Mouse (Mus musculus) adrenal gland, adult (tissue): ENCODE measurements at regions not wholly inside any gene's neighbourhood (a gene's known extent, or its start where the extent isn't known, plus 50 kb on each side); places are given as distances from the start of the nearest gene placed in this dataset.
"Not testable (repeated sequence)": the region's sequence is repeated elsewhere in the genome, so short reads cannot be mapped to it uniquely, and the experiment has no call there.

Experiments used
- DNase-seq, 2 experiments: peaks; one replicate each; pipeline ENCODE4 v3.0.0; 2022 to 2023; ENCODE audit warnings: low spot score in 1 of 2; ENCODE audit not compliant: inconsistent age in 2 of 2

DNA sequence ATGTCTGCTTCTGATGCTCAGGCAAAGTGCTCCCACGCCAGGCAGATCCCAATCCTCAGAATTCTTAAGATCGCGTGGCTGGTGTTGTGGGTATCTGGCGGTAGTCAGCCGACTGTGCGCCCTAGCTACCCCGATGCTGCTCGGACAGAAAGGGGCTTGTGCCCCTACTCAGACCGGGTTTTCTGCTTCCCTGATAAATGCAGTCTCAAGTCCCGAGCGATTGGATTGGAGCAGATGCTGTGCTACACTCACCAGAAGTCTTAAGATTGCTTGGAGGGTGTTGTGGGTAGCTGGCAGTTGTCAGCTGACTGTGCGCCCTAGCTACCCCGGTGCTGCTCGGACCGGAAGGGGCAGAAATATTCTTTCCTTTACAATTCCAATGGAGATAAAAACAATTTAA lies 99.3 kb downstream of the Gm7489 start:
- not testable (repeated sequence) for DNase-seq

DNA sequence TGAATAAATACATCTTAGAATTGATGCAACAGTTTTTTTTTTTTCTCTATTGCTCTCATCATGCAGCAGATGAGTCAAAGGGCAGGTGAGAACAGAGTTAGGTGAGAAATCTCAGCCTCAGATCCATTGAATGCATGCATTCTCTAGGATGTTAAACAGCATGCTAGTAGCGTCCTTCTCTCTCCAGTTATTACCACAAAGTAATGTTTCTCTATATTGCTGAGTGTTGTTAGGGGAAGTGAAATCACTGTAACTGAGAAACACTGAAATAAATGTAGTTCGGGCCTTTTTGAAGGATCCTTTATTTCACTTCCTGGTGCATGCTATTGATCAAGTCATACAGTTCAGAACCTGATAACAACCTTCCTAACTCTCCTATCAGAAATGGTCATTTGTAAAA lies 105.2 kb downstream of the Gm7489 start:
- DNase-seq, result no peak

DNA sequence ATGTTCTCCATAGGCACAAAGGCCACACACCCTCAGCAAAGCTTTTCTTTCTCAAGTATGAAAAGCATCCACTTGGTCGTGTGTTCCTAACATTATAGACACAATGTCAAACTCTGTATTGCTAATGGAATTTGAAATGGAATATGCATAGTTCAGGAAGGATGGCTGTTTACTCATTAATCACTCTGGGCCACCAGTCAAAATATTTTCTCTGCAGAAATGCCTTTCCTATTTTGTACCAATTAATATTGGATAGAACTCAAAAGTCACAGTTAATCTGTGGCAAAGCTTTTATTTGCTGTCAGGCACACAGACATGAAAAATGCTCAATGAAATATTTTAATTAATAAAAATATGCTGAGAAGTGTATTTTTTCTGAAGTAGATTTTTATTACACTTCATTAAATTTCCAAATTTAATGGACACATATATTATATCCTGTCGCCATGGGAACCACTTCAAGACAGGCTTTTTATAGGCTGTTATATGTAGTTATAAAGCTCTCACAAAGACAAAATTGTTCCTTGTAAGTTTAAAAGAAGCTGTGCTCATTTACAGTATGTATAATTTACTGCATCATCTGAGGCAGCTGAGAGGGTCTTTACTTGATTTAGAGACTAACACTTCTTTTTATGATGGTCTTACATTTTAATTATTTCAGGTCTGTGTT lies 110.6 kb downstream of the Gm7489 start:
- DNase-seq, result no peak

DNA sequence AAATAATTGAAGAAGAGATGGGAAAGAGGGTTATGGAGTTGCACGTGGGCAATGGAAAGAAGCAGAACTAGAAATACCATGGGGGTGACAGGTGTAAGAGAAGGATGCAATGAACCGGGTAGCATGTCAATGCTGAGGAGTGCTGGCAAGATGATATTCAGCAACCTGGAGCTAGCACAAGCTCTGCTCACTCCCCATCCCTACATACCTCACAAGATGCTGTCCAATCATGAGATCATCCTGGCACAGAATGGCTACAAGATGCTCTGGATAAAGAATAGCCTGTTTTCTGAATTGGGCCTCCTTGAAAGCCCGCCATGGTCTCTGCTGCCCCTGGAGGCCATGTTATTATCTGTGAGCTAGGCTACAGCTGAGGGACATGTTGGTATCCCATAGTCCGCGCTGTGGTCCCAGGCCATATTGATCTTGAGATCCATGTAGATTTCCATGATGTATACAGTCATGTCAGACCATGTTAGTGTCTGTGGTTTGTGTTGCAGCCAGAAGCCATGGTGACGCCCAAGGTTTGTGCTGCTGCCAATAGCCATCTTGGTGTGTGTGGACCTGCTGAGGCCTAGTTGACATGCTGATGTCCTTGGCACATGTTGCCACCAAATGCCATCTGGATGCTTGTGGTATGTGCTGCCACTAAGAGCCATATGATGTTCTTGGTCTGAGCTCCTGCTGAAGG lies 114.0 kb downstream of the Gm7489 start:
- no peak for DNase-seq

DNA sequence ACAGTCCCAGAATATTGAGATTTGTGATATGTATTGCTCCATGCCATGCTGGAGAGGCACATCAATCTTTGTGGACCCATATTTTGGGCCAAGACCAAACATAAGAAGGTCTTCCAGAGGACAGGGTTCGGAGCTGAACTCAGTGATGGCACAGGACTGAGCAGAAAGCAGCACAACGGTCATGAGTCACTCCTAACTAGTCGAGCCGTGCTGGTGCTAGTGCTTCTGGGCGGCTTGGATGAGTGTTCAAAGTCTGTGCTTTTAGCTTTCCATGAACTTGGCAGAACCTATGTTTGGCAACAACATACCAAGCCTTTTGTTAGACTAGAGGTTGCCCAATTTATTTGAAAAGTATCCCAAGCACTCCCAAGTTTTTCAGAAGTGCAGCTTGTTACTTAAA lies 149.1 kb downstream of the Gm7489 start:
- DNase-seq, result peak in 1 of 2 experiments; percentile 28

DNA sequence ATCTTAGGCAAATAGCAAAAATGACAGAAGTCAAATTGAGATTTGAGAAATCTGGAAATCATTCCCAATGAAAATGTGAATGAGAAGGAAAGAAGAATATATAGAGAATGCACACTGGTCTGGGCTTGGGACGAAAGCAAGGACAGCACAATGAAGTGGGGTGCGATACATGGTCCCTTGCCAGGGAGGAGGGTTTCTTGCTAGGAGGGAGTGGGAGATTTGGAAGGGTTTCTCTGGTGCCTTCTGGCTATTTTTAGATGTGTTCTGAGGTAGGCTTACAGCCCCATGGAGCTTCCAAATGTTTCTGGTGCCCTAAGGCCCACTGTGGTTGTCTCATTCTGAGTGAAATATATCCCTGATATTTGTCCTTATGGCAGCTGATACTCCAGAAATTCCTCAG lies 166.0 kb downstream of the Gm7489 start:
- DNase-seq, result no peak

DNA sequence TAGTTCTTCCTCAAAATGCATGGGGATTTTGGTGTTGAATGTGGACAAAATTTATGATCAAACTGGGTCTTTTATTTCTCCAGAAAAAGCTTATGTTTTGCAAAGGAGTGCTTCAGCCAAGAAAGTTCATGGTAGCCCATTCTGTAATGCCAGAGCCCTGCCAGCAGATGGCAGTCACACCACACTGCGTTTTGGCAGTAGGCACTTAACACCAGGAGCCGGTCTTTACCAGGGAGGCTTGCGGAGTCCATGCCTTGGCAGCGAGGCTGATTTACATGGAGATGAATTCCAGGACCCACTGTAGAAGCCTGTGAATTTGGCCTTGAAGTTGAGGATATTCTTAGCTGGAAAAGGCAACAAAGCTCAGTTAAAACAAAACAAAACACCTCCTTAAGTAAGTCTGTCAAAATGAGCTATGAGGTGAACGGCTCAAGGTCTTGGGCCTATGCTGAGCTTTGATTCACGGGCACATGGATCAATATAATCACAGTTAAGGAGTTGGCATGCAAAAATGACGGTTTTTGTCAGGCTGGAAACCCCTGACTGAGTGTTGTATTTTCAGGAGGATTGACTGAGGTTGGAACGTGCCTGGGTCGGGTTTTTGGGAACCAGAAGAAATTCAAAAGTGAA lies 185.4 kb downstream of the Gm7489 start:
- peak; percentile 66 to 86 for DNase-seq

DNA sequence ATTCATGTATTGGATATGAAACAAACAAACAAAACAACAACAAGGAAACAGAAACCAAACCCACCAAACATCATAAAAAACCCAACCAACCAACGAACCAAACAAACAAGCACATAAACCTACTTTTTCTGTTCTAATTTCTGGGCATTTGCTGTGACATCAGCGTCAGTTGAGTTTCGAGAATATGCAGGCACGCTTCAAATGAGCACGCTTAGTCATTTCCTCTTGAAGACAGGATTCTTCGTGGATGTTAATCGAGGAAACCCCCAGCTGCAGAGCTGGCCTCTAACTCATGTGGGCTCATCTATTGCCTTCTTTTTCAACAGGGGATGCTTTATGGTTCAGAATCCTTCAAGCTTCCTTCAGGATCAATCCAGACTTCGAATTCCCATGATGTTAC lies 187.0 kb downstream of the Gm7489 start:
- DNase-seq, result no peak

DNA sequence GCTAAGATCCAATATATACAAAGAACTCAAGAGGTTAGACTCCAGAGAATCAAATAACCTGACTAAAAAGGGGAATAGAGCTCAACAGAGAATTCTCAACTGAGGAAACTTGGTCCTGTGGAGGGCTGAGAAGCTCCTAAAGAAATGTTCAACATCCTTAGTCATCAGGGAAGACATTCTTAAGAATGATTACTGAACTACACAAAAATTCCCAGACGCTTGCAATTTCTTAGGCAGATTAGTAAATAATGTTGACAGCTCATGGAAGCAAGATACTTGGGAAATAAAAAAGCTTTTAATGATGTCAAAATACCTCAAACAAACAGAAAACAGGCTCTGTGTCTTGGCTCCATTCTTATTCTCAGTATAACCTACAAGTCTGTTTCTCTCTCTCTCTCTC lies 206.6 kb downstream of the Gm7489 start:
- no peak for DNase-seq

DNA sequence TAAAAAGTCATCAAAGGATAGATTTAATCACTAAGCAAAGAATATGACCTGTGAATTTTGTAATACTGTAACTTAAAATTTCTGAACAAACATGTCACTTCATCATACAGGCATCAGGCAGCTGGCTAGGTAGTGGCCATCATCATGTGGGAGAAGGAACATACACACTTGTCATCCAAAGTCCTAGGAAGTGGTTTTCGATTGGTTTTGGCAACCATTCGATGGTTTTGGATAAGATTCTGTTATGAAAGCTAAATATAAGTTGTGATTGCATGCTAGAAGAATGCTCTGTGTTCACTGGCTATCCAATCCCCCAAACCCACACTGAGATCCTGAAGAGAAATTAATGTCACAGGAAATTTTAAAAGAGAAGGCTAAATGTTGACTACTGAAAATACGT lies 207.7 kb downstream of the Gm7489 start:
- no peak for DNase-seq

DNA sequence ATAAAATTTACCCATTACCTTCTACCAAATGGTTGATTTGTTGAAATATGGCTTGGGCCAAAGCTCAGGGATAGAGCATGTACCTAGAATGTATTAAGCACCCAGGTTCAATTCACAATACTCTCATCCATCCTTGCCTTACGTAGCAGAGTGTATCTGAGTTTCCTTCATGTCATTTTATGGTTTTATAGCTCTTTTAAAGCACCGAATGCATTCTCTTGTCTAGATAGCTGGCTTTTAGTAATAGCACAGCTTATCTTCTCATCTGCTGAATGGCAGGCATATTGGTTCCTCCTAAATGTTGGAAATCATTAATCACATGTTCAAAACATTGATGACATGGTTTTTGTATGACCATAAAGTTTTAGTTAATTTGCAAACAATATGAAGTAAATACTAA lies 212.8 kb downstream of the Gm7489 start:
- DNase-seq, result no peak

DNA sequence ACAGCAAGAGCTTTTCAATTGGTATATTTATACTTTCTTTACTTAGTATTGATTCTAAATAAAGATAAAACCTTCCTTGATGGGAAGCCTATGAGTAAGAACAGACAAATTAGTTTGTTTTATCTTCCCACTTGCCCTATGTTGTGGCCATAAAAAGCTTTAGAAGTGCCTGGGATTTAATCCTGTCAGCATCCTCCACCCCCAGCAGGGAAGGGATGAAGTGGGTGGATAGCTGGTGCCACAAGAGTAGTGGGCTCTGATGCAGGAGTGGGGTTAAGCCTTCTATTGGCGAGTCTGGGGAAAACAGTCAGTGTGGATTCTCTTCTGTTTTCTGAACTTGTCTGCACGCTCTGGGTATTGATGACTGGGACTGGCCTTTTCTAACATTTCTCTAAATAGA lies 227.7 kb downstream of the Gm7489 start:
- no peak for DNase-seq

DNA sequence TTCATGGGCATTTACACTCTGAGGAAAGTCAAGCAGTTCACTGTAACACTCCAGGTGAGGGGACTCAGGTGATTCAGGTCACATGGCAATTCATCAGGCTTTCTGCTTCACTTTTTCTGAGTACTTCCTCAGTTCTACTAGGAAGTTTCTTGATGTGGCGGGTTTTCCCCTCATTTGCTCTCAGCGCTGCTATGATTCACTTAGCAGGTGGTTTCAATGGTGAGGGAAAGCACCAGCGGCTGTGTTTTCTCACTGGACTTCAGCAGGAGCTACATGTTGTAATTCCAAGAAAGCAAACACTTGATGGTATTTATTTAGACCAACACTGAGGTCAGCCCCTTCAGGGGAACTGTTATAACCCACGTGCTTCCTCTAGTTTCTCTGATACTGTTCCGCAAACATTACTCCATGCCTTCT lies 229.4 kb downstream of the Gm7489 start:
- no peak for DNase-seq

DNA sequence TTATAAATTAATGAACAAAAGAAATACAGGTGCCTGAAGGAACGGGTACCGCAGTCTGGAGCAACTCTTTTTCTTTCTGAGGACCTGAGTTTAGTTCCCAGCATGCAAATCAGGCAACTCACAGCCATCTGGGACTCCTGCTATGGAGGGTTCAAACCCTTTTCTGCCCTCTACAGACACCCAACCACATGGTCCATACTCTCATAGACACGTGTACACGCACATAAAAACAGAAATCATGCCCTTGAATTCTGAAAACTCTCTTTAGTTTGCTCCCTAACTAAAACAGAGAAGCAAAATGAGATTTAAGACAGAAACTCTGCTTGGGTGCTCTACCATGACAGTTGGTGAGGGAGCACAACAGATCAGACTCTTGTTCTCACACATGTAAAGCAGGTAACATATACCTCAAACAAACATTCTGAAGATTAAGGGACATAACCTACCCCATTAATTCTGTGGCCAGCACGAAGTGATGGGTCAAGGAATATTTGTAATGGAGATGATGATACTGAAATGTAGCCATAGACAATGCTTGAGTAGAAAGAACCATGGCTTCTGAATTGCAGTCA lies 233.3 kb downstream of the Gm7489 start:
- no peak for DNase-seq

DNA sequence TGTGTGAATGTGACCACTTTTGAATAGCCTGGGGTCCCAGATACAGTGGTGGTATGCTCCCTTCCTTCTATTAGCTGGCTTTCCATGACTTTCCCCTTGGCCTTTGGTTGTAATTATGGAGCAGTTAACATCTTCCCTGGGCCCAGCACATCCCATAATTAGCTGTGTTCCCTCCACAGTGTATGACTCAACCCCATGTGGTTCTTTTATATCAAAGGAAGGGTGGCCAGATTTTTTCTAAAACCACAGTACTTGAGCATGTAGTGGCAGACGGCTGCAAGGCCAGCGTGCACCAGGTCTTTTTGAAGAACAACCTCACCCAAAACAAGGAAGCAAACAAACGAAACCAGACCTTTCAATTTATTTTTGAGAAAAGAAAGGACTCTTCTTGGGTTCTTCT lies 235.8 kb downstream of the Gm7489 start:
- peak in 1 of 2 experiments; percentile 9 for DNase-seq

DNA sequence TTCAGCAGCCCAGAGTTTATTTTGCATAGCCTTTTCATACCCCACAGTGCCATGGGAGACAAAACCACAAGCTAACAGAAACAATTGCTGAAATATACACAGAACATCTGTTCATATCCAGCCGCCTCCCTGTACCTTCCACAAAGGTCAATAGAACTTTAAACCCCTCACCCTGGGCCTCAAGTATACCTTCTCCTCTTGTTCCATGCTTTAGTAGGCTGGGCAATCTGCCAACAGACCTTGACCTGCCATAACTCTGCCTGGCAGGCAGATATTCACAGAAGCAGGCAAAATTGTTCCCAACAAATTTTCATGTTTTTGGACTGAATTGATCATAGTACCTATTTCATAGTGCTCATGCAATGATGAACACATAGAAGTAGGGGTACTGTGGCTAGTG lies 279.6 kb downstream of the Gm7489 start:
- peak; percentile 65 to 81 for DNase-seq

DNA sequence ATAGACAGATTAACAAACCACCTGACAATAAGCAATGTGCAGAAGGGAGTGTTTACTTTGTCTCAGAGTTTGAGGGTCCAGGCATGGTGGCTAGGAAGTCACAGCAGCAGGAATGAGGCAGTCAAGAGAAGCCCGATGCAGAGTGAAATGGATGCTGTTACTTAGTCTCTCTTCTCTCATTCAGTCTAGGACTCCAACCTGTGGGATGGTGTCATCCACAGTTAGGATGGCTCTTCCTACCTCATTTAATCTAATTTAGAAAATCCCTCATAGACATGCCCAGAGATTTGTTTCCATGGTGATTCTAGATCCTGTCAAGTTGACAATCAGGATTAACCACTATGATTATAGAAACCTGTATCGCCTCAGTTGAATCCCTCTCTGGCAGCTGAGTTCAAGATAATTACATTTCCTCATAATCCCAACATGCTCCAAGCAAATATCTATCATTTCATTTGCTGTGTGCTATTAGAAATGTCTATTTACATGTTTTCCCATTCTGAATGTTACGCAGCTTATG lies 283.2 kb downstream of the Gm7489 start:
- no peak for DNase-seq

DNA sequence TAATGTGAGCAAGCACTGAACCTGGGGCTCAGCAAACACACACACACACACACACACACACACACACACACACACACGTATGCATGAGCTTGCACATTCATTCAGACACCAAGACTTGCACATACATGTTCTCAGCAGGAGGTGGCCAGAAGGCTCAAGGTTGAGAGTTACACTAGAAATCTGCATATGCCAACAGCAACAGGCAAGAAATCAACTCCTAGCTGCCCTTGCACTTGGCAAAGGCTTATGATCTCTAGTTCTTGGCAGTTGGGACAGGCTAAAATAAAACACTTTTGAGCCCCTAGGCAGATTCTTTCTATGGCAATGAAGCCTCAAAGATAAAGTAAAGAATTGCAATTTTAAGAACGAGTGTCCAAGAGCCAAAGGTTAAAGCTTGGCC lies 292.5 kb downstream of the Gm7489 start:
- no peak for DNase-seq

DNA sequence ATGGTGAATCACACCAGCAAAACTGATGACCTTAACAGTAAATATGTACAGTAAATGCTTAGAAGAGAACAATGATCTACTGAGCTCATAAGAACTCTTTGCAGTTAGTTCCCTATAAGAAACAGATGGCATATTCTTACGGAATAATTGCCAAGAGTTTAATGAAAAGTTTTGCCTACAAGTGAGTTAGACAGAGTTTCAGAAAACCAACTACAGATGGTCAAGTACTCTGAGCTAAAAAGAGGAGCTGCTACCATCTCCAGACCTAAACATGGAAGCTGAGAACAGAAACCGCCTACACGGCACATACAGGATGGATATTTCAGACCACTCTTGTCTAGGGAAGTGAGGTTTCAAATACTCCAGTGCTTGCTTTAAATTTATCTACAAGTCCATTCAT lies 293.1 kb downstream of the Gm7489 start:
- no peak for DNase-seq
